Mouse (Mus musculus) heart, embryonic 16.5 days (tissue): ENCODE data around the gene Npcd. TPM values are rescaled to one million over a fixed set of nuclear protein-coding genes. Genes with fewer than 3 reads are reported as not detected.

Experiments used
- polyA plus RNA-seq: library from polyadenylated mRNA; unstranded; fragments of >200 nt; fragmentation: Nextera tagmentation; extraction: Ambion mirVana; gene quantifications from 2 replicates; pipeline ENCODE4 v1.2.1, GENCODE M21; 2015

Gene Npcd
- polyA plus RNA-seq, 1 experiment from 2014 or later, result not detected

Other genes with a start within 250 kb of the Npcd start
- 1.3 and 1.4 TPM in 2 replicates for gene Dmc1, start 229.1 kb downstream of the Npcd start, polyA plus RNA-seq
- 0.75 and 1.1 TPM in 2 replicates for gene Fam227a, start 175.3 kb downstream of the Npcd start, polyA plus RNA-seq
- 59.5 and 59.8 TPM in 2 replicates for gene Cby1, start 175.0 kb downstream of the Npcd start, polyA plus RNA-seq
- gene Tomm22, start 163.4 kb downstream of the Npcd start, polyA plus RNA-seq, result 245 and 258 TPM in 2 replicates
- 22.3 and 23.2 TPM in 2 replicates for gene Josd1, start 146.3 kb downstream of the Npcd start, polyA plus RNA-seq
- 29.4 and 30.3 TPM in 2 replicates for gene Gtpbp1, start 143.4 kb downstream of the Npcd start, polyA plus RNA-seq
- 6.2 and 7.9 TPM in 2 replicates for gene Sun2, start 91.7 kb downstream of the Npcd start, polyA plus RNA-seq
- 43.5 and 45.3 TPM in 2 replicates for gene Dnal4, start 56.4 kb downstream of the Npcd start, polyA plus RNA-seq
- 2.2 and 2.8 TPM in 2 replicates for gene Nptxr, start 29.5 kb downstream of the Npcd start, polyA plus RNA-seq
- gene Cbx6, start 451 bp upstream of the Npcd start, polyA plus RNA-seq, result 57.0 and 59.0 TPM in 2 replicates
- gene Apobec3, start 57.4 kb upstream of the Npcd start, polyA plus RNA-seq, result 25.1 and 40.7 TPM in 2 replicates
- 1.4 and 1.7 TPM in 2 replicates for gene Cbx7, start 136.9 kb upstream of the Npcd start, polyA plus RNA-seq
- gene Pdgfb, start 180.7 kb upstream of the Npcd start, polyA plus RNA-seq, result 3.2 and 4.6 TPM in 2 replicates